Mouse (Mus musculus): ENCODE data around the gene Dffb. TPM values are rescaled to one million over a fixed set of nuclear protein-coding genes. Genes with fewer than 3 reads are reported as not detected.

Gene Dffb
- polyA plus RNA-seq, 1 experiment: 7.7 TPM

GRCm38 (mm10) chr4:153975292-153975662 lies 351 bp upstream of the Dffb start:
- Histone ChIP-seq H3K27ac (ENCODE audit: insufficient read depth, low read length) (no peak overlapping the region), H3K4me1 (ENCODE audit: control insufficient read depth, insufficient read depth, low read length) (no peaks in the 10 kb centered on the region), H3K4me3 (ENCODE audit: insufficient read depth, low read length) (peak overlapping the region; percentile 80)
- TF ChIP-seq CTCF (IDR thresholded peaks at IDR 0.05; ENCODE audit: borderline replicate concordance, insufficient read depth, low read length) (no peak), POLR2A (IDR thresholded peaks at IDR 0.05; ENCODE audit: low read depth, low read length) (no peak)

DNA sequence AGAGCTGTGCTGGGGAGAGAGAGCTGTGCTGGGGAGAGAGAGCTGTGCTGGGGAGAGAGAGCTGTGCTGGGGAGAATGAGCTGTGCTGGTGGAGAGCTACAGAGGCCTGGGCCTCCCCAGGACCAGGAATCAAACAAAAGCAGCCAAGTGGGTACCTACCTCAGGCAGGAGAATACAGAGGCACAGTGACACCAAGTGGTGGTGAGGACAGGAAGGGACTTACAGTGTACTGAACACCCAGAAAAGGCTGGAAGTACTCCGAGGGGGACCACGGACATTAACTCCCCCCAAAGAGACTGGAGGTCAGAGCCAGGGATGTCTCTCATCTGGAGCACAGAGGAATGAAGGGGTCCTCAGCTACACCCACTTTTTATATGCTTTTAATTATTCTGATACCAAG lies 6.9 kb downstream of the Dffb start:
- TF ChIP-seq CTCF (IDR thresholded peaks at IDR 0.05; ENCODE audit: borderline replicate concordance, insufficient read depth, low read length) (no peak), POLR2A (IDR thresholded peaks at IDR 0.05; ENCODE audit: low read depth, low read length) (no peak)
- no peak overlapping the region for H3K4me3 ChIP-seq (ENCODE audit: insufficient read depth, low read length)
- H3K27ac ChIP-seq (ENCODE audit: insufficient read depth, low read length): no peak overlapping the region
- no peaks in the 10 kb centered on the region for H3K4me1 ChIP-seq (ENCODE audit: control insufficient read depth, insufficient read depth, low read length)

GRCm38 (mm10) chr4:153967556-153967955 lies 7.4 kb downstream of the Dffb start:
- no peaks in the 10 kb centered on the region for H3K4me1 ChIP-seq (ENCODE audit: control insufficient read depth, insufficient read depth, low read length)
- no peak overlapping the region for H3K27ac ChIP-seq (ENCODE audit: insufficient read depth, low read length)
- TF ChIP-seq POLR2A (IDR thresholded peaks at IDR 0.05; ENCODE audit: low read depth, low read length): no peak
- TF ChIP-seq CTCF (IDR thresholded peaks at IDR 0.05; ENCODE audit: borderline replicate concordance, insufficient read depth, low read length): no peak
- H3K4me3 ChIP-seq (ENCODE audit: insufficient read depth, low read length): no peak overlapping the region

DNA sequence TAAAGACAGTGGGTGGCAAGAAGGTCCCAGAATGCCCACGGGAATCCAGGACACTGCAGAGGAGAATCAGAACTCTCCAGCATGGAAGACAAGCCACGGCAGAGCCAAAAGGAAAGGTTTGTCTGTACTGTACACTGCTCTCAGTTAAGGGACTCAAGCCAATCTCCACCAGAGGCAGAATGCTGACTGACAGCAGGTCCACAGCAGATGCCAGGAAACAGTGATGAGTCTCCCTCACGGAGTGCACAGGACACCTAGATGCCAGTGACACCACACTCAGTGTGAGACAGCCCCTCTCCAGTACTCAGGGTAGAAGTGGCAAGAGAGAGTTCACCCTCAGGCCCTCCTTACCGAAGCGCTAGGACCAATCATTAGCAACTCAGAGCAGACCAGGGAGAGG lies 8.3 kb downstream of the Dffb start:
- Histone ChIP-seq H3K27ac (ENCODE audit: insufficient read depth, low read length) (no peak overlapping the region), H3K4me1 (ENCODE audit: control insufficient read depth, insufficient read depth, low read length) (no peaks in the 10 kb centered on the region), H3K4me3 (ENCODE audit: insufficient read depth, low read length) (no peak overlapping the region)
- TF ChIP-seq CTCF (IDR thresholded peaks at IDR 0.05; ENCODE audit: borderline replicate concordance, insufficient read depth, low read length): no peak
- no peak for TF ChIP-seq POLR2A (IDR thresholded peaks at IDR 0.05; ENCODE audit: low read depth, low read length)

GRCm38 (mm10) chr4:153962631-153963030 lies 12.3 kb downstream of the Dffb start:
- Histone ChIP-seq H3K27ac (ENCODE audit: insufficient read depth, low read length) (no peak overlapping the region), H3K4me1 (ENCODE audit: control insufficient read depth, insufficient read depth, low read length) (no peaks in the 10 kb centered on the region), H3K4me3 (ENCODE audit: insufficient read depth, low read length) (no peak overlapping the region)
- no peak for TF ChIP-seq POLR2A (IDR thresholded peaks at IDR 0.05; ENCODE audit: low read depth, low read length)
- no peak for TF ChIP-seq CTCF (IDR thresholded peaks at IDR 0.05; ENCODE audit: borderline replicate concordance, insufficient read depth, low read length)

DNA sequence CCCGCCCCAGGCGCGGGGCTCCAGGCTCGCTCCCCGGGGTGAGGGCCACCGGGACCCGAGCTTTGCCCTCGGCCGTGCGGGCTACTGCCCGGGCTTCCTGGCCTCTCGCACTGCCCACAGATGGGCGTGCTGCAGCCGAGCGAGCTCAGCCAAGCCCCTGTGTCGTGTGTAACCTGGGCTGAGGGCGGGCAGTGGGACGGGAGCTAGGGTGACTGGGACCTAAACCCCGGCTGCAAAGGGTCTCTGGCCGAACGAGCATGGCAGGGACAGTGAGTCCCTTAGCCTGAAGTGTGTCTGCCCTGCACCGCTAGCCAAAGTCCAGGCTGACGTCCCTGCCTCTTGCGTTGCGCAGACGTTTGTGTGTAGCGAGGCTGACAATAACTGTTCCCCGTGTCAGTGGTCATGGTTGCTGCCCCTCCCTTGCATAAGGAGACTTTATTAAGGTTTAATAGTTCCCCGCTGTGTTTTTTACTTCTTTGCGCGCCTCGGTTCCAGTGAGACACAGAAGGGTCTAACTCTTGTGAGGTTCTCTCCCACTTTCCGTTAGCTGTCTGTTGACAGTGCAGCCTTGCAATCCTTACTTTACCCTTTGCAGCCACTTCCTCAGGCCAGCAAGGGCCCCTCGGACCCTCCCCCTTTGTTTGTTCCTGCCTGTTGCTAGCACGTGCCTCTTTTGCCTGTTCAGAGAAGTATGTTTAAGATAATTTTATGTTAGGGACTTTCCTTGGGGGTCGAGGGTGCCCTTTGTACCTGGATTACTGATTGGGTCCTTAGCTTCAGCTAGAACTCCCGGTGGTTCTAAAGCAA lies 17.3 kb downstream of the Dffb start:
- TF ChIP-seq CTCF (IDR thresholded peaks at IDR 0.05; ENCODE audit: borderline replicate concordance, insufficient read depth, low read length) (no peak), POLR2A (IDR thresholded peaks at IDR 0.05; ENCODE audit: low read depth, low read length) (no peak; the same call in 1 of the 2 replicates)
- peak overlapping the region; percentile 6 for H3K27ac ChIP-seq (ENCODE audit: insufficient read depth, low read length)
- peak overlapping the region; percentile 91 for H3K4me3 ChIP-seq (ENCODE audit: insufficient read depth, low read length)
- no peaks in the 10 kb centered on the region for H3K4me1 ChIP-seq (ENCODE audit: control insufficient read depth, insufficient read depth, low read length)

DNA sequence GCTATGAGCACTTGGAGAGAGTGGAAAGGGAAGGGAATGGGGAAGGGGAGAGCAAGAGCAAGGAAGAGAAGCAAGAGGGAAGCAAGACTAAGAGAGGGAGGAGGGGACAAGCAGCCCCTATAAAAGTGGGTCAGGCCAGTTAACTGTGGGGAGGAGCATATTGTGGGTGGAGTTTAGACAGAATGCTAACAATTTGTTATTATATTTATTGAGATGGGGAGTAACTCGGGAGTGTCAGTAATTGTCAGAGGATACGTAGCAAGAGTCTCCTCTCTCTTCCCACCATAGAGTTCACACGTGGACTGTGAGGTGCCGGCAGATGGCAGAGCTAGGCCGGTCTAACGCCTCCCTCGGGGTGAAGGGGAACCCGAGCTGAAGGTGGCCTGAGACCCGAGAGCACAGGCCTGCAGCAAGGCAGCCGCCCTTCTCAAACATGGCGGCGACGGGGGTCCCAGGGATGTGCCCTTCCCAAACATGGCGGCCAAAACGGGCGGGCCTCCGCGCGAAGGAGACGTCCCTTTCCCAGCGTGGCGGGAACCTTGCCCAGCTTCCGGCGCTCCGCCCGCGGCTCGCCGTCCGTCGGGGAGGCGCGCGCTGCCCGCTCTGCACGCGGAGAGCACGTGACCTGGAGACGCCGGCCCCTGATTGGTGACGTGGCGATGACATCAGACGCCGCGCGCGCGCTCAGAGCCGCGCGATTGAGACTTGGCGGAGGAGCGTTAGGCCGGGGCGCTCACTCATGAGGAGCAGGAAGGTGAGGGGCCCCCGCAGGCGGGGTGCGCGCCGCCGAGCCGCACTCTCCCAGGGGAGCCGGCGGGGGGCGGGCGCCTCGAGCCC lies 18.1 kb downstream of the Dffb start, which contains the start of gene A430005L14Rik:
TSS of gene A430005L14Rik (plus strand) at position 669 of the 837 bp plus-strand sequence.
- peak within 1 kb of the TSS; percentile 27 for H3K27ac ChIP-seq (ENCODE audit: insufficient read depth, low read length)
- peak within 1 kb of the TSS; percentile 91 for H3K4me3 ChIP-seq (ENCODE audit: insufficient read depth, low read length)
- TF ChIP-seq CTCF (IDR thresholded peaks at IDR 0.05; ENCODE audit: borderline replicate concordance, insufficient read depth, low read length) (no peak), POLR2A (IDR thresholded peaks at IDR 0.05; ENCODE audit: low read depth, low read length) (peak; percentile 53)
- no peaks in the 10 kb centered on the region for H3K4me1 ChIP-seq (ENCODE audit: control insufficient read depth, insufficient read depth, low read length)

GRCm38 (mm10) chr4:153955651-153956050 lies 19.3 kb downstream of the Dffb start:
- no peak overlapping the region for H3K4me3 ChIP-seq (ENCODE audit: insufficient read depth, low read length)
- H3K27ac ChIP-seq (ENCODE audit: insufficient read depth, low read length): no peak overlapping the region
- no peaks in the 10 kb centered on the region for H3K4me1 ChIP-seq (ENCODE audit: control insufficient read depth, insufficient read depth, low read length)
- no peak for TF ChIP-seq CTCF (IDR thresholded peaks at IDR 0.05; ENCODE audit: borderline replicate concordance, insufficient read depth, low read length)
- no peak for TF ChIP-seq POLR2A (IDR thresholded peaks at IDR 0.05; ENCODE audit: low read depth, low read length)

DNA sequence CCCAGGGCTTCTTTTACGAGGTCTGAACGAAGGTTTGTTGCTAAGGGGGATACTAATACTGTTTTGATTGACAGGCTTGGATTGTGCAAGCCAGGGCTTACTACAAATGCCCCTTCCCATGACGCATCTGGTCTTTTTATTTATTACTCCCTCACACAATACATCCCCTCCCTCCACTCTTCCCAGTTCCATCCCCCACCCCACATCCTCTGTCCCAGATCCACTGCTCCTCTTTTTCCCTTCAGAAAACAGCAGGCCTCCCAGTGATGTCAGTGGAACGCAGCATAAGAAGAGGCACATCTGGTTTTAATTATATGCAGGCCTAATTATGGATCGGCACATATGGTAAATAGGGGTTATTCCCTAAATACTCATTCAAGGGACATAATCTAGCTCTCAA lies 23.2 kb downstream of the Dffb start:
- Histone ChIP-seq H3K27ac (ENCODE audit: insufficient read depth, low read length) (no peak overlapping the region), H3K4me1 (ENCODE audit: control insufficient read depth, insufficient read depth, low read length) (no peaks in the 10 kb centered on the region), H3K4me3 (ENCODE audit: insufficient read depth, low read length) (no peak overlapping the region)
- TF ChIP-seq POLR2A (IDR thresholded peaks at IDR 0.05; ENCODE audit: low read depth, low read length) (no peak), CTCF (IDR thresholded peaks at IDR 0.05; ENCODE audit: borderline replicate concordance, insufficient read depth, low read length) (no peak)

GRCm38 (mm10) chr4:153951150-153951549 lies 23.8 kb downstream of the Dffb start:
- Histone ChIP-seq H3K4me1 (ENCODE audit: control insufficient read depth, insufficient read depth, low read length) (no peaks in the 10 kb centered on the region), H3K27ac (ENCODE audit: insufficient read depth, low read length) (no peak overlapping the region), H3K4me3 (ENCODE audit: insufficient read depth, low read length) (no peak overlapping the region)
- no peak for TF ChIP-seq CTCF (IDR thresholded peaks at IDR 0.05; ENCODE audit: borderline replicate concordance, insufficient read depth, low read length)
- no peak for TF ChIP-seq POLR2A (IDR thresholded peaks at IDR 0.05; ENCODE audit: low read depth, low read length)

Data from embryonic fibroblast, embryonic 13.5 days (primary cell).